Mouse (Mus musculus) brain, embryonic 14.5 days (tissue): ENCODE data around the gene Pphln1.

ENCODE experiments used
- CTCF ChIP-seq: fragments of 200-500 bp; IDR thresholded peaks from 2 replicates; pipeline ENCODE4 v1.5.1; 2012; ENCODE audit warnings: inconsistent platforms, mild to moderate bottlenecking, moderate library complexity, borderline replicate concordance; ENCODE audit not compliant: insufficient read depth, insufficient read length; ENCODE audit errors: extremely low read depth
- POLR2A ChIP-seq: fragments of 200-500 bp; IDR thresholded peaks from 2 replicates; pipeline ENCODE4 v1.6.1; 2012; ENCODE audit warnings: mild to moderate bottlenecking, inconsistent platforms, borderline replicate concordance; ENCODE audit not compliant: poor library complexity, insufficient read depth, insufficient read length, severe bottlenecking; ENCODE audit errors: extremely low read depth

- TF ChIP-seq CTCF (no peak), POLR2A (no peak)
Measured at GRCm38 (mm10) chr15:93461066-93461465, 62.9 kb downstream of the Pphln1 start.
